Mouse (Mus musculus): Measurements from ENCODE around the gene Dyrk2.
A peak's percentile ranks its signal among the peaks of the same experiment; 100 is the strongest.

The Dyrk2 gene

GRCm38 (mm10) chr10:118870201-118870980, at the start of gene Dyrk2:
Gene Dyrk2, minus strand, starts transcription at chr10:118870209.
- DNase-seq (ENCODE audit: low read depth, low spot score) = peak; percentile 24

DNA sequence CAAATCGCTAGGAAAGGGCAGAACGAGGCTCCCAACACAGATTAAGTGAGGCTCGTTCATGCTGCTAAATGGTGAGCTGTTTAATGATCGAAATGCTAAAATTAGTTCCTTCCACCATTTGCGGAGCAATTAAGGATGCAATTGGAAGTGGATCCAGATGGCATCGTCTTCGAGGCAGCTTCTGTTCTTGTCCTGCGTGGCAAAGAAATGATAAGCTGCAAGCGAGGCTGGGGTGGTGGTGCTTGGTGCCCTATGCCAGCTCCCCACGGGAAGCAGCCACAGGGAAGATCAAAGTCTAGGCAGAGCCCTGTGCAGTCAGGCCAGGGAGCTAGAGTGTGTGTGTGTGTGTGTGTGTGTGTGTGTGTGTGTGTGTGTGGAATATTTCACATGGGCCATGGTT, 32.6 kb upstream of the Dyrk2 start:
- DNase-seq (ENCODE audit: low read depth, low spot score) = no peak

- no peak for DNase-seq (ENCODE audit: low read depth, low spot score)
These were observed 23.6 kb upstream of the Dyrk2 start for GRCm38 (mm10) chr10:118893645-118894044.

- DNase-seq (ENCODE audit: low read depth, low spot score) = no peak
These were observed 14.1 kb upstream of the Dyrk2 start for GRCm38 (mm10) chr10:118884126-118884525.

DNA sequence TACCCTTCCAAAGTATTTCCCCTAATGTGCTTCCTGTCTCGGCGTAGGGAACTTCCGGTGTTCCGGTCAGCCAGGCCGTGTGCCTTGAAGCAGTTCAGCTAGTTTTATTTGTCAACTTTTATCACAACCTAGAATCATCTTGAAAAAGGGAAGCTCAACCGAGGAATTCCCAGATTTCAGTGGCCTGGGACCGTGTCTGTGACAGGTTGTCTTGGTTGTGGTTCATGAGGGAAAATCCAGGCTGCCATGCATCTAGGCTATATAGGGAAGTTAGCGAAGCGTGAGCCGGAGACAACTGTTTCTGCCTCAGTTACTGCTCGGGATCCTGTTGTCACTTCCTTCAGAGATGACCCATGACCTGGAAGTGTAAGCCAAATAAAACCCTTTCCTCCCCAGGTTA, 13.3 kb upstream of the Dyrk2 start:
- no peak for DNase-seq (ENCODE audit: low read depth, low spot score)

- DNase-seq (ENCODE audit: low read depth, low spot score) = no peak
These were observed 12.4 kb upstream of the Dyrk2 start for GRCm38 (mm10) chr10:118882258-118882885.

GRCm38 (mm10) chr10:118880776-118881175, 10.8 kb upstream of the Dyrk2 start:
- no peak for DNase-seq (ENCODE audit: low read depth, low spot score)

- DNase-seq (ENCODE audit: low read depth, low spot score) = no peak
These were observed 2.2 kb upstream of the Dyrk2 start for GRCm38 (mm10) chr10:118872196-118872595.

DNA sequence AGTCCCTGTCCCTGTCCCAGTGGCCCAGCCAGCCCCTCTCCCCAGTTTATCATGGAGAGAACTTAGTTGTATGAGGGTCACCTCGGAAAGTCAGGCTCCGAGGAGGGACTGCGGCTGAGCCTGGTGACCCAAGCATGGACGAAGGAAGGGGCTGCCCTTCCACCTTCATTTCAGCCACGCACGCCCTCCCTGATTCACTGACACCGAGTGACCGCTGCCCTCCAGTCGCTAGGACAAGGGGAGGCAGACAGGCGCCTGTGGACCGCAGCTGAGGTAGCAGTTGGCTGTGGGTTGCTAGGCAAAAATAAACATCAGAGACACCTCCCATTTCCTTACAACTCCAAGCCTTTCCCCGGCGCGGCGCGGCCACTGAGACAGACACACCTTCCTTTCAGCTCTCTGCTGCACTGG, 413 bp downstream of the Dyrk2 start:
- peak; percentile 57 for DNase-seq (ENCODE audit: low read depth, low spot score)

DNA sequence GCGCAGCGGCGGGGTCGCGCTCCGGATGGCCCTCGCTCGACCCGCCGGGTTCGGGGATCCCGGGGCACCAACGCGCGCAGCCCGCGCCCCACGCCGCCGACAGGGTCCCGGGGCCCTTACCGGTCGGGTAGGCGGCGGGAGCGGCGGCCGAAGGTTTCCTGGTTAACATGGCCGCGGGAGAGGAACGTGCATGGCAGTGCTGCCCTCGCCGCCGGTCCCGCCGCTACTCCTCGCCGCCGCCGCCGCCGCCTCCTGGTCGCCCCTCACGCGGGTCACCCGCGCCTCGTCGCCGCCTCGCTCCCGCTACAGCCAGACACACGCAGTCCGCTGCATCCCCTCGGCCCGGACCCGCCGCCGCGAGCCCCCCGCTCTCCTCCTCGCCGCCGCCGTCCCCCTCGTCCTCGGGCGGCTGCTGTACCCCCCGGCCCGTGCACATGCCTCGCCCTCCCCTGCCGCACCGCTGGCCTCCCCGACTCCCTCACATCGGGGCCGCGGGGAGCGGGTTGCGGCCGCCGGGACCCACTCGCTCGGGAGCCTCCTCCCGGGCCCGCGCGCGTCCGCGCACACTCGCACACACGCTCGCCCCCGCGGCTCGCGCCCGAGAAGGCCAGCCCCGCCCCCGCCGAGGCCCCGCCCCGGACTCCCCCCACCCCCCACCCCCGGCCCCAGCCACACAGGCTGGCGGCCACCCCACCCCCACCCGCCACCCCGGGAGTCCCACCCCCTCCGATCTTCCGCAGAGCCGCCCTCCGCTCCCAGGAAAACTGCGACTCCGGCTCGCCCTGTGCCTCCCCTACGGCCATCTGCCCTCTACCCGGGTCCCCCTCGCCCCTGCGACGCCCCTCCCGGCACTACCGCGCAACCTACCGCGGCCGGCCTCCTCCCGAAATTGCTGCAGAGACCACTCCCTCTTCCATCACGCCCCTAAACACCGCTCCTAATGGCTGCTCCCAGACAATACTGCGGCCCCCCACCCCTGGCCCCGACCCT, 1.1 kb downstream of the Dyrk2 start:
- DNase-seq (ENCODE audit: low read depth, low spot score) = peak; percentile 71

GRCm38 (mm10) chr10:118867896-118868600, 2.0 kb downstream of the Dyrk2 start:
- DNase-seq (ENCODE audit: low read depth, low spot score) = peak; percentile 31

DNA sequence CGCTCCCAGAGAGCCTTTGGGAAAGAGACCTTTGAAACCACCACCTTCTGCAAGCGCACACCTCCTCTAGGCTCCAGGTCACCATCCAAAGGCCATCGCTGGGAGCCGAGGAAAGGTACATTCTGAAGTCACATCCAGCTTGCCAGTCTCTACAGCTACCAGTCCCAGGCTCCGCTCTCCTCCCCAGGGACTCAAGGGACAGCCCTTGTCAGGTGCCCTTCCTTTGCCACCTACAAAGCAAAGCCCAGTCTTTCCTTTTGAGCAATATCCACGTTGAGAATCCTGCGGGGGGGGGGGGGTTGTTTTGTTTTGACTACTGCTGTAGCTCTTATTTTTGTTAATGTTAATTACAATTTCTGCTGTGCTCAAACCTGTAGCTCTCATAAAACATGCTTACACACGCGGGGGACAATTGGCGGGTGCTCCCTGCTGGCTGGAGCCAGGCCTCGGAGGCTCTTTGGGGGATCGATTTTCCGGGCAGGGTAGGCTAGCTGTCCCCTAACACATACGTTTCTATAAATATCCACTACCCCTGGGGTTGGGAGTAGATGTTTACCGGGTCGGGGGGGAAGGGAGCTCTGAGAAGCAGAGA, 2.6 kb downstream of the Dyrk2 start:
- DNase-seq (ENCODE audit: low read depth, low spot score) = no peak

DNA sequence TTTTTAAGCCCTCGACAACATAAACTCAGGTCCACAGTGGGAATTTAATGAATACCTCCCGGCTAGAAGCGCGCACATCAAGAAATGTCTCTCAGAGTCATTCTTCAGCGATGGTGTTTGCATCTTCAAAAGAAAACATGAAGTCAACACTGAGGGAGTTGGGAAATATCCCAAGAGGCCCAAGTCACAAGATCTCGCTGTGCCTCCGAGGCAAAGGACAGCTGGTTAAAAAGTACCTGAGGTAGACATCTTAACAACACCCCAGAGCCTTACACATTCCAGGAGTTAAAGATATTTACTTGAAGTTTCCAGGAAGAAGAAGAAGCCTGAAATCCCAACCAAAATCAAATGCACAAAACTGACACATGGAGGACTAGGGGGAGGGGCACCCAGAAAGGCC, 5.0 kb downstream of the Dyrk2 start:
- no peak for DNase-seq (ENCODE audit: low read depth, low spot score)

DNA sequence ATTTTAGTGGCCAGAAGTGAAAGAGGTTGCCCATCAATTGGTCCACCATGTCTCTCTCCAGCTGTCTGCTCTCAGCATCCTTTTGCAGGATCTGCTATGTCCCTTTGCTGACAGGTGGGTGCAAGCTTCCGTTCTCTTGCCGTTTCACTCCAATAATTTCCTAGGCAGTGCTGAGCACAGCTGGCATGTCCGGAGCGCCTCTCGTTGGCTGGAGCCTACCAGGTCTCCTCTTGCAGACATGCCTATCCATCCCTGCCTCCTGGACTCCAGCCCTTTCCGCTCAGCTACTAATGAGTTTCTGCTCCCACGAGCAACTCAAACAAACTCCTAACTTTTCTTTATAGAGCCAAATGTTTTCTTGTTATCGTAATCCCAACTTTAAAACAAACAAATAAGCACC, 6.4 kb downstream of the Dyrk2 start:
- DNase-seq (ENCODE audit: low read depth, low spot score) = no peak

- no peak for DNase-seq (ENCODE audit: low read depth, low spot score)
These were observed 7.8 kb downstream of the Dyrk2 start for GRCm38 (mm10) chr10:118862233-118862632.

- DNase-seq (ENCODE audit: low read depth, low spot score) = no peak
These were observed 8.6 kb downstream of the Dyrk2 start for GRCm38 (mm10) chr10:118861234-118862025.

DNA sequence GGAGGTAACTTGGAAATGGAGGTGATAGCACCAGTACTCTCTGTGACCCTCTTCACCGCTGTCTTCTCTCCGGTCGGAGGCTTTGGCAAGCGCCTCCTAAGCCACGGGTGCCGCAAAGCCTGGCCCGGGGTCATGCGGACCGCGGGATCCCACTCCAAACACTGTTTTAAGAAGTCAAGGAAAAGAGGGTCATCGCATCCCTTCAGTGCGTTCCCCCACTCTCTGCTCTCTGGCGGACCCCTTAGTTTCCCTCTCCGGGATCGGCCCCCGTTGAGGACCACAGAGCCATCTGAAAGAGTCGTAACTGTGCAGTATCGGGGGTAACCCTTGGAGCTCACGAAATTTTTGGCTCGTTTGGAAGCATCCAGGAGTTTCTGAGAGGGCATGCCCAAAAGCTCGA, 10.4 kb downstream of the Dyrk2 start:
- DNase-seq (ENCODE audit: low read depth, low spot score) = no peak

DNA sequence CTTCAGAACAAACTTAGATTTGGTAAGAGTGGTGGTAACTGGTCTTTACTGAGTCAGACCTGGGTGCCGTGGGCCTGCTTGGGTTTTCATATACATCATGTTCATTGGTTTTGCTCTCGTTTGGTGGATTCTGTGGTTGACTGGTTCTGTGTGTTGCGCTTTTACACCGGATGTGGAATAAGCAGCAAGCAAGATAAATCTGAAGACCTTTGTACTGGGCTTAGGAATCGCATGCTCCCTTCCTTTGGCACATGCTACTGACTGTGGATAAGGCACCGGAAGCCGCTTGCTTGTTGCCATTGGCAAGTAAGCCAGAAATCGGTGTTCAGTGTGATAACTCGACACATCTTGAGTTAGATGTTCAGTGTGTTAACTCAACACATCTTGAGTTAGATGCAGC, 15.4 kb downstream of the Dyrk2 start:
- DNase-seq (ENCODE audit: low read depth, low spot score) = no peak

- no peak for DNase-seq (ENCODE audit: low read depth, low spot score)
These were observed 17.5 kb downstream of the Dyrk2 start for GRCm38 (mm10) chr10:118852554-118852953.

DNA sequence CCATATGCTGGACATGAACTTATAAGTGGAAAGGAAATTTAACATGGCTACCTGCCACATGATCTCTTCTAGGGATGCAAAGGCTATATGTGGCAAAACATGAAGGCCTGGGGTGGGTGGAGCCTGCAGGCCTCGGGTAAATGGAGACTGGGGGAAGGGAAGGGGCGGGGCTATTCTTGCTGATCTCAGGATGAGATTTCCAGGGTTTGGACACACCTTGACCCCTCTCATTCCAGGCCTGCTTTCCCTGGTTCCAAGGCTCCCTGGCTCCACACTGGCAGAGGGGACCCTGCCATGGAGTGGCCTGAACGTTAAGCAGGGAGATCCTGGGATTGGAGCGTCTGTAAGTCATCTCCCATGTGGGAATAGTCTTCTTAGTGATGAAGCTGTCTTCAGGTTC, 21.5 kb downstream of the Dyrk2 start:
- DNase-seq (ENCODE audit: low read depth, low spot score) = no peak

Measured in embryo, embryonic 11.5 days (tissue).